Mouse (Mus musculus) limb, embryonic 12.5 days (tissue): ENCODE measurements around the gene Dus1l. TPM values are rescaled to one million over a fixed set of nuclear protein-coding genes. Genes with fewer than 3 reads are reported as not detected.
"Not testable (repeated sequence)": the region's sequence is repeated elsewhere in the genome, so short reads cannot be mapped to it uniquely, and the experiment has no call there.

Experiments used
- ATAC-seq: fragments of 200-750 bp; cut with Nextera tagmentation; 2 replicates; pipeline ENCODE4 v1.8.0; 2017; ENCODE audit warnings: low read depth, moderate TSS enrichment; ENCODE audit not compliant: insufficient number of reproducible peaks, insufficient read depth, low FRiP score, low TSS enrichment
- H3K27ac ChIP-seq: fragments of 300-500 bp; sonication (generic); 2 replicates; pipeline ENCODE4 v1.5.1; 2016; ENCODE audit warnings: mild to moderate bottlenecking, moderate library complexity
- H3K27me3 ChIP-seq: fragments of 300-500 bp; sonication (generic); 2 replicates; pipeline ENCODE4 v1.6.1; 2016; ENCODE audit warnings: mild to moderate bottlenecking, moderate library complexity
- H3K36me3 ChIP-seq: fragments of 300-500 bp; sonication (generic); 2 replicates; pipeline ENCODE4 v1.6.1; 2016; ENCODE audit warnings: mild to moderate bottlenecking, moderate library complexity
- H3K4me1 ChIP-seq: fragments of 300-500 bp; sonication (generic); replicated peaks from 2 replicates; pipeline ENCODE4 v1.6.1; 2016
- H3K4me2 ChIP-seq: fragments of 300-500 bp; sonication (generic); 2 replicates; pipeline ENCODE4 v1.6.1; 2016; ENCODE audit warnings: mild to moderate bottlenecking, moderate library complexity
- H3K4me3 ChIP-seq: fragments of 300-500 bp; sonication (generic); replicated peaks from 2 replicates; pipeline ENCODE4 v1.5.1; 2016; ENCODE audit warnings: mild to moderate bottlenecking
- H3K9ac ChIP-seq: fragments of 300-500 bp; sonication (generic); replicated peaks from 2 replicates; pipeline ENCODE4 v1.6.1; 2016; ENCODE audit warnings: mild to moderate bottlenecking, moderate library complexity
- H3K9me3 ChIP-seq: fragments of 300-500 bp; sonication (generic); 2 replicates; pipeline ENCODE4 v1.6.1; 2016; ENCODE audit warnings: mild to moderate bottlenecking, moderate library complexity
- WGBS: fragments of 180-500 bp; shearing (Covaris S2); methylation state at CpG from one replicate; pipeline ENCODE4 v1.1.7; 2016; 5-methylcytosine and 5-hydroxymethylcytosine counted together
- polyA plus RNA-seq: library from polyadenylated mRNA; unstranded; fragments of >200 nt; fragmentation: Nextera tagmentation; extraction: Ambion mirVana; gene quantifications from 2 replicates; pipeline ENCODE4 v1.2.1, GENCODE M21; 2016

Gene Dus1l
- polyA plus RNA-seq, 1 experiment from 2014 or later: 77.6 TPM

DNA sequence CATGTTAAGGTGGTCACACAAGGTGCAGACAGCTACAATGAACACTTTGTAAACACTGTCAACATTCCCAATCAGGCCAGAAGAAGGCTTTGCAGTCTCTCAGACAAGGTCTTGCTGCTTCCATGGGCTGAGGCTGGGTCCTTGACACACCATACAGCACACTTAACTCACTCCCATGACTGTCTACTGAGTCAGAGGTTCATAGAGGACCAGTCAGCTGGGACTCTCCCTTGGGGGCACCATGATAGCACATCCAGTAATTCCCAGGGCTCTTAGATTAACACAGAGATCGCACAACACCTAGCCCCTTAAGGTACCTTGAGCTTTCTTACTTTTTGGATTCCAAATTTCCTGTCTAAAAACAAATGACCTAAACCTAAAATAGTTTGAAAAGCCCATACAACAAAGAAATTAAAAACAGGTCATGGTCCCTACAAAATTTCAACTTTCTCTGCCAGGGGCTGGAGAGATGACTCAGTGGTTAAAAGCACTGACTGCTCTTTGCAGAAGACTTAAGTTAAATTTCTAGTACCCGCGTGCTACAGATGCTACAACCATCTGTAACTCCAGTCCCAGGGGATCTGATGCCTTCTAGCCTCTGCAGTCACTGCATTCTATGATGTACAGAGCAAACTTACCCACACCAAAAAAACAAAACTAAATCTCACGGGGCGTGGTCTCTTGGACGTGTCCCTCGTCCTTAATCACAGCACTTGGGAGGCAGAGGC is 22.6 kb downstream of the Dus1l start:
- Histone ChIP-seq H3K4me1 (0 out of 2 replicates have a peak, but pooled peaks cover 9% of the 10 kb centered on the region), H3K4me2 (no peak overlapping the region), H3K4me3 (no peak overlapping the region), H3K27ac (no peak overlapping the region), H3K36me3 (no peaks in the 10 kb centered on the region), H3K27me3 (no peaks in the 10 kb centered on the region), H3K9ac (no peak overlapping the region; the same call in 1 of the 2 replicates), H3K9me3 (no peaks in the 10 kb centered on the region; the same call in 1 of the 2 replicates)
- no peak for ATAC-seq
- 85% methylated on average over 7 of the region's 7 CpGs for WGBS

DNA sequence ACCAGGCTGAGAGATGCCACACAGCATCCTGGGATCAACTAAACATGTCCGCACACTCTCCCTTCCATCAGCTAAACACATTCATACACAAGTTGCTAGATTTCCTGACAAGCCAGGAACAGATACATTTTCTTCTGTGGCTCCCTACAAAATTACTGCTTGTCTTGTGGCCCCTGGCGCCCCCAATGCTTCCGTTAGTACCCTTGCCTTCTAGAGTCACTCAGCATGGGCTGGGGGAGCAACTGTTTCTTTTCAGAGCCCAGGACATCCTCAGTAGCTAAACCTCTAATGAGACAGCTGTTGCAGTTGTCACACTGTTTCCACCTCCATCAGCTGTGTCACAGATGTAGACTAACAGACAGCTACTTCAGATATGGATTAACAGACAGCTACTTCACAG is 23.5 kb downstream of the Dus1l start:
- no peak for ATAC-seq

DNA sequence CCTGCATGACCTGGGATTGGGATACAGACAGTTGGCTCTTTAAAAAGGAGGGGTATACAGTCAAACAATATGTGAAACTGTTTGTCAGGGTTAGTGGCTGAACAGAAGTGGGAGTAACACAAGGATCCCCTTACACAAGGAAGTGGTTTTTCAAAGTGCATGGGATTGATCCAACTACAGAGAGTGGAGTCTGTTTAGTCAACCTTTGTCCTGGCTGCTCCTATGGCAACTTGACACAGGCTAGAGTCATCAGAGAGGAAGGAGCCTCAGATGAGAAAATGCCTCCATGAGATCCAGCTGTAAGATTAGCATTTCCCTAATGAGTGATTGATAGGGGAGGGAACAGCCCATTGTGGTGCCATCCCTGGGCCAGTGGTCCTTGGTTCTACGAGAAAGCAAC is 28.0 kb downstream of the Dus1l start:
- 79% methylated on average over 1 of the region's 1 CpGs for WGBS
- H3K4me3 ChIP-seq: no peak overlapping the region
- no peak overlapping the region for H3K9ac ChIP-seq
- ATAC-seq: no peak
- H3K4me1 ChIP-seq: no peaks in the 10 kb centered on the region
- 0 out of 2 replicates have a peak, but pooled peaks cover 6% of the 10 kb centered on the region for H3K27me3 ChIP-seq
- no peak overlapping the region for H3K4me2 ChIP-seq
- no peaks in the 10 kb centered on the region for H3K36me3 ChIP-seq
- H3K27ac ChIP-seq: no peak overlapping the region
- no peaks in the 10 kb centered on the region; the same call in 1 of the 2 replicates for H3K9me3 ChIP-seq

More for the DNA sequence above, 23.5 kb downstream of the Dus1l start:
- Histone ChIP-seq H3K4me2 (no peak overlapping the region), H3K27me3 (no peaks in the 10 kb centered on the region), H3K4me1 (0 out of 2 replicates have a peak, but pooled peaks cover 9% of the 10 kb centered on the region), H3K36me3 (no peaks in the 10 kb centered on the region), H3K9me3 (no peaks in the 10 kb centered on the region; the same call in 1 of the 2 replicates), H3K27ac (no peak overlapping the region), H3K4me3 (no peak overlapping the region), H3K9ac (no peak overlapping the region)
- WGBS: 78% methylated on average over 3 of the region's 3 CpGs

DNA sequence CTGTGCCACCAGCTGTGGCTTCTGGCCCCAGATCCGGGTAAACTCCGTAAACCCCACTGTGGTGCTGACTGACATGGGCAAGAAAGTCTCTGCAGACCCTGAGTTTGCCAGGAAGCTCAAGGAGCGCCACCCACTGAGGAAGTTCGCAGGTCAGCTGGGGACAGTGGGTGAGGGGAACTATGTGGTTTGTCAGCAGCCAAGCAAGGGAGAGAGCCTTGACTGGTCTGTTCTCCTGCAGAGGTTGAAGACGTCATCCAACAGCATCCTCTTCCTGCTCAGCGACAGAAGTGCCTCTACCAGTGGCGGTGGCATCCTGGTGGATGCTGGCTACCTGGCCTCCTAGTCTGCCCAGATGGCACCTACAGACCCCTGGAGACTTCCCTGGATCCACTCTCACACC is 29.2 kb downstream of the Dus1l start:
- whole genome bisulfite sequencing: 90% methylated on average over 5 of the region's 7 CpGs
- not testable (repeated sequence) for H3K36me3 ChIP-seq, H3K4me3 ChIP-seq, ATAC-seq, H3K9ac ChIP-seq, H3K4me1 ChIP-seq, H3K27ac ChIP-seq, H3K4me2 ChIP-seq, H3K9me3 ChIP-seq
- H3K27me3 ChIP-seq: peaks cover 13% of the 10 kb centered on the region

DNA sequence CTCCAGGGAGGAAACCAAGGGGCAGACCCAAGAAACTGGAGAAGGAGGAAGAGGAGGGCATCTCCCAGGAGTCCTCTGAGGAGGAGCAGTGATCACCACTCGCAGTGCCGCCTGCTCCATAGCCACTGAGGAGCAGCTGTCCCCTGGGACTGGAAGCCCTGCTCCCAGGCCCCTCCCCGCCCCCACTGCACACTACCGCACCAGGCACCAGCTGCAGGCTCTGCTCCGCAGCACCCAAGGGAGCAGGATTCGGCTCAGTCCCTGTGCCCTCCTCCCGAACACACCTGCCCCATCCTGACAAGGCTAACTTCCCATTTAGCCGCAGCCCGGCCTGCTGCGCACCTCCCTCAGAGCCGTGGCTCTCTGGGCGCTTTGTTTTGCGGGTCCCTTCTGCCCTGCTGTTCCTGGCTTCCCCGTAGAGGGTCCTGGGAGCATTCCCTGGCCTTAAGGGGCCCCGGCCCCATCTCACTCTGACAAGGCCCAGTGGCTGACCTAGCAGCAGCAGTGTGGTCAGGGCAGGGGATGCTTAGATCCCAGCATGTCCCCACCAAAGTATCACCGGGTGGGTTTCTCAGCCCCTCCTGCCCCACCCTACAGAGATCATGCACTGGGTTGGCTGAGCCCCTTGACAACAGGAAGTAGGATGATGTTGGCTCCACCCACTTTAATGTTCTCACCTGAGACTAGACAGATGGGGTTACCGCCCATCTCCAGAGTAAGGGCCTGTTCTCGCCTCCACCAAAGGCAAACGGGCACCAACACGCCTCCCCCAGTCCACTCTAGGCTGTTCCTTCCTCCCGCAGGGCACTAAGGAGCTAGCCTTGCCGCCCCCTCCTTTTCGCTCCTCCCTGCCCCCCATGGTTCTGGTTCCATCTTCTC is 32.8 kb downstream of the Dus1l start:
- H3K9me3 ChIP-seq: peaks cover 15% of the 10 kb centered on the region; the same call in 1 of the 2 replicates
- H3K4me3 ChIP-seq, H3K4me1 ChIP-seq, H3K9ac ChIP-seq, H3K27ac ChIP-seq, ATAC-seq, H3K36me3 ChIP-seq: not testable (repeated sequence)
- 5% methylated on average over 8 of the region's 23 CpGs for WGBS
- H3K4me2 ChIP-seq: peak overlapping the region; percentile 35
- H3K27me3 ChIP-seq: peaks cover 20% of the 10 kb centered on the region

DNA sequence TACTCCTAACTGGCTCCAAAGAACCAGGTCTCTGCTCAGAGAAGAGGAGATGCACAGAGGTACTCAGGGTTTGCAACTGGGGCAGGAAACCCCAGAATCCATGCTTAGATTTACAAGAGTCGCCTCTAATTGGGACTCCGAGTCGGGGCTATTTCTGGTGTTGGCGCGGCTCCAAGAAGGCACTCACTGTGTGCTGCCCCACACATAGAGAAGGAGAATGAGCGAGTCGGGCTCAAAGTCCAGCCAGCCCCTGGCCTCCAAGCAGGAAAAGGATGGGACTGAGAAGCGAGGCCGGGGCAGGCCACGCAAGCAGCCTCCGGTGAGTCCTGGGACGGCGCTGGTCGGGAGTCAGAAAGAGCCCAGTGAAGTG is 33.5 kb downstream of the Dus1l start, which contains the start of gene Hmga1b:
TSS of gene Hmga1b (plus strand) at position 123 of the 370 bp plus-strand sequence.
- ATAC-seq, H3K36me3 ChIP-seq, H3K4me3 ChIP-seq, H3K4me1 ChIP-seq: not testable (repeated sequence)
- Histone ChIP-seq H3K27ac (peak within 1 kb of the TSS; percentile 17; the same call in 1 of the 2 replicates), H3K9me3 (peaks cover 22% of the 10 kb centered on the region; the same call in 1 of the 2 replicates), H3K27me3 (peaks cover 20% of the 10 kb centered on the region), H3K9ac (peak within 1 kb of the TSS; percentile 23; the same call in 1 of the 2 replicates), H3K4me2 (peak within 1 kb of the TSS; percentile 35)
- WGBS: 19% methylated on average over 14 of the region's 14 CpGs

DNA sequence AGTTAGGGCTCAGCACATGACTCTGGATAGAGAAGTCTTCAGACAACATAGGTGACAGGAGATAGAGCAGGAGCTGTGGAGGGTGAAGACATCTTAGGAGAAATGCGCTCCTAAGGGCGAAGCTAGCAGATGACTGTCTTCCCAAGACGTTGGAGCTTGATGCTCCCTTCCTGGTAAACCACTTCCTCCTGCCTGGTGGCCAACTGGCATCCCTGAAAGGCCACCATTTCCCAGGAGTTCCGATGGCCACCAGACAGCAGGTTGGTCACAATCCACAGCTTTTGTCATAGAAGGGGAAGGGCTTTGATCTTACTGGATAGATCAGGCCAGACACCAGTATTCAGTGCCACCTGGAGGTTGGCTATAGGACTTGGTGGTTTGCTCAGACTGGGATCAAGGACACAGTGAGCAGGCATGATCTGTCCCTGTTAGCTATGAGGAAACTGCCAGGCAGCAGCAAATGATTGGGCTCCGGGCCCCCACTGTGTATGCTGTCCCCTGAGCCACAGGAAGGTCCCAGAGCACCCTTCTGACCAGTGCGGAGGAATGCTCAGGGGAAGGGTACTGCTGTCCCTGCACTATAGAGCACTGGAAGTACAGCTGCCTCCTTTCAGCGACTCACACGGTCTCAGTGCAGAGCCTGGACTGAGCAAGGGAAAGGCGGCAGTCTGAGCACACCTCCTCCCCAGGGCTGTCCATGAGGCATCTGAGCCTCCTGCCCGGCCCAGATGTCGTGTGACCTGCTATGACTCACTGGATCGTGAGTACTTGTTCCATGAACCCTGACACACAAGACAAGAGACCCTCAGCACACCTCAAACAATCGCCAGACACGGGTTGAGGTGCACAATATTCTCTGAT is 34.2 kb downstream of the Dus1l start:
- Histone ChIP-seq H3K9ac (peak overlapping the region; percentile 23; the same call in 1 of the 2 replicates), H3K27ac (peak overlapping the region; percentile 17; the same call in 1 of the 2 replicates), H3K27me3 (peaks cover 20% of the 10 kb centered on the region), H3K4me3 (no peak overlapping the region), H3K4me2 (peak overlapping the region; percentile 35), H3K9me3 (peaks cover 24% of the 10 kb centered on the region; the same call in 1 of the 2 replicates), H3K36me3 (no peaks in the 10 kb centered on the region), H3K4me1 (peaks cover 7% of the 10 kb centered on the region; the same call in 1 of the 2 replicates)
- no peak for ATAC-seq
- 67% methylated on average over 14 of the region's 14 CpGs for WGBS

DNA sequence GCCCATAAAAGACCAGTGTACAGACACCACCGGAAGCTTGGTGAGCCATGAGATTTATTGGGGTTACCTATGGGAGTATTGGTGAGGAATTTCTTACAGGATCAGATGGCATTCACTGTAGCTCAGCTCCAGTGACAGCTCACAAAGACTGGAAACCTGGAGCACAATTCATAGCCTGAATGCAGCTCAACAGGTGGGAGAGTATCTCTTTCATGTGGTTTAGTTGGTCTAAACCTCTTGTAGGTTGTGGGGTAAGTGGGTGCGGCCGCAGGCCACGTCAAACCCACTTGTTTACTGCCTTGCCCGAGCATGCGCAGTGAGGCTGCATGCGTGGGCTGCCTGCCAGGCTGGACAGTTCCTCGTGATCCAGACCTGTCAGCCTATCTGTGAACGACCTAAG is 36.0 kb downstream of the Dus1l start:
- peaks cover 7% of the 10 kb centered on the region; the same call in 1 of the 2 replicates for H3K4me1 ChIP-seq
- H3K27ac ChIP-seq: no peak overlapping the region
- peaks cover 14% of the 10 kb centered on the region for H3K27me3 ChIP-seq
- no peak for ATAC-seq
- H3K4me2 ChIP-seq: no peak overlapping the region
- H3K9ac ChIP-seq: no peak overlapping the region
- H3K36me3 ChIP-seq: no peaks in the 10 kb centered on the region
- H3K4me3 ChIP-seq: no peak overlapping the region
- peaks cover 30% of the 10 kb centered on the region for H3K9me3 ChIP-seq
- 89% methylated on average over 9 of the region's 9 CpGs for WGBS

DNA sequence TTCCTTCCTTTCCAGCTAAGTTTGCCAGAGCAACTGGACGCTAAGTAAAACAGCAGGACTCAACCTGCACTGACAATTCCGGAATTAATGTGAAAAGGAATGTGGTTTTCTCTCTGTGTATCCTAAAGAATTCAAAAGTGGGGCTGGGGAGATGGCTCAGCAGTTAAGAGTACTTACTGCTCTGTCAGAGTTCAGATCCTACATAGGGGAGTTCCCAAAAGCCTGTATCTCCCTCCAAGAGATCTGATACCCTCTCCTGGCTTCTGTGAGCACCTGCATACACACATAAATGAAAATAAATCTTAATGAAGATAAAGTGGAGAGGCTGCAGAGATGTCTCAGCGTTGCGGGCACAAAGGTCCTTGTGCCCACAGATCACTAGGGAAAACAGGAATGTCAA is 44.6 kb downstream of the Dus1l start:
- Histone ChIP-seq H3K9ac (no peak overlapping the region), H3K4me2 (no peak overlapping the region), H3K4me3 (no peak overlapping the region), H3K27ac (no peak overlapping the region), H3K9me3 (peaks cover 1% of the 10 kb centered on the region), H3K36me3 (no peaks in the 10 kb centered on the region), H3K4me1 (no peaks in the 10 kb centered on the region), H3K27me3 (no peaks in the 10 kb centered on the region)
- 72% methylated on average over 4 of the region's 4 CpGs for WGBS
- no peak for ATAC-seq

DNA sequence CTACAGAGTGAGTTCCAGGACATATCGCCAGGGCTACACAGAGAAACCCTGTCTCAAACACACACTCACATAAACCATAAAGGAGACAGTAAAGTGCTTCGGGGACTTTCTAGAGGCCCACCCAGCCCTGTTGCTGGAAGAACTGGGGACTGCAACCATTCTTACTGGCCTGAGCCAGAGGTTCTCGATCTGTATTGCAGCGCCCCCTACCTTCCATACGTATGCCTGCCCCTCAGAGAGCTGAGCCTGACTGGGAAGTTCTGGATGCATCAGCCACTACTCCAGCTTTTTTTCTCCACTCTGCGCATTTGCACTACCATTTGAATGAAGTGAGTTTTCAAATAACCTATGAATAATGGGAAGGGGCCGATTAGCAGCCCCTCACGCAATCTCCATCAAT is 46.8 kb downstream of the Dus1l start:
- H3K36me3 ChIP-seq: no peaks in the 10 kb centered on the region
- H3K4me2 ChIP-seq: no peak overlapping the region
- no peak for ATAC-seq
- no peak overlapping the region for H3K4me3 ChIP-seq
- H3K9ac ChIP-seq: no peak overlapping the region
- H3K27me3 ChIP-seq: no peaks in the 10 kb centered on the region
- WGBS: 74% methylated on average over 8 of the region's 8 CpGs
- H3K4me1 ChIP-seq: no peaks in the 10 kb centered on the region
- no peak overlapping the region for H3K27ac ChIP-seq
- H3K9me3 ChIP-seq: no peaks in the 10 kb centered on the region
